Mouse (Mus musculus) erythroblast, embryonic 14.5 days (primary cell): ENCODE measurements around the gene Prkcsh.

Source experiments
- GATA1 ChIP-seq: IDR thresholded peaks from 2 replicates; pipeline ENCODE4 v1.6.1; 2012; ENCODE audit warnings: low read length, inconsistent platforms, mixed read lengths
- TAL1 ChIP-seq: IDR thresholded peaks from 3 replicates; pipeline ENCODE4 v1.6.1; 2012; ENCODE audit warnings: low read length, inconsistent platforms, mixed read lengths

- TF ChIP-seq GATA1 (no peak), TAL1 (no peak)
Measured at GRCm38 (mm10) chr9:22061339-22061738, 58.7 kb downstream of the Prkcsh start.
